Mouse (Mus musculus) adrenal gland, postnatal 10 days (tissue): ENCODE data around the gene Cnst. TPM values are rescaled to one million over a fixed set of nuclear protein-coding genes. Genes with fewer than 3 reads are reported as not detected.

Source experiments
- DNase-seq: peaks from one replicate; pipeline ENCODE4 v3.0.0; 2021; ENCODE audit warnings: mixed read lengths
- total RNA-seq, 2 experiments: library from RNA; stranded (reverse); gene quantifications; 2 replicates each; pipeline ENCODE4 v1.2.3; 2021

Gene Cnst
- total RNA-seq, 2 experiments from 2014 or later: 36.5 to 42.1 TPM

DNA sequence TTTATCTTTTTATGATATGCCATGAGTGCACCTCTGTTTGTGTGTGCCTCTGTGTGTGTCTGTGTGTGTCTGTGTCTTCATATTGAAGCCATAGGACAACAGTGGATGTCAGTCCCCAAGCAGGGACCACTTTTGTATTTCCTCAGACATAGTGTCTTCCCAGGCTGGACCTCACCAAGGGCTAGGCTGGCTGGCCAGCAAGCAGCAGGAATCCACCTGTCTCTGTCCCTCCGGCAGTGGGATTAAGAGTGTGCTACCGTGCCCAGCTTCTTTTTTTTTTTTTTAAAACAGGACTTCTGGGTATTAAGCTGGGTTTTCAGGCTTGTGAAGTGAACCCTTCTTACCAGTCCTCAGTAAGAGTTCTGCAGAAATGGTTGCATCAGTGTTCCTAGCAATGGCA, 46.0 kb downstream of the Cnst start:
- DNase-seq: no peak

DNA sequence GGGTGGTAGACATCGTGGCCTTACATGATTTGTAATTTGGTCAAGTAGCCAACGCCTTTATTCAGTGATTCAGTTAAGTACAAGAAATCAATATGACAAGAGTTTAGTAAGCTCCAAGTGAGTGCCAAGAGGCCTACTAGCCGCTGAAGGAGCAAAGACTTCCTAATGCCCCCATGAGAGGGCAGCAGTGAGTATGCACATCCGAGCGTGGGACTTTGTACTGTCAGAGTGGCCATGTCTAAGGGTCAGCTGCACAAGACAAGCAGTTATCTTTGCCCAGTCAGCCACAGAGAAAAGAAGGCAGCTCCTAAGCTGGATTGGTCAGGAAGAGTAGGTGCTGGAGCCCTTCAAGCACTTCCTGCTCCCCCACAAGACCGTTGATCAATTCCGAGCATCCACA, 46.8 kb downstream of the Cnst start:
- peak; percentile 33 for DNase-seq

DNA sequence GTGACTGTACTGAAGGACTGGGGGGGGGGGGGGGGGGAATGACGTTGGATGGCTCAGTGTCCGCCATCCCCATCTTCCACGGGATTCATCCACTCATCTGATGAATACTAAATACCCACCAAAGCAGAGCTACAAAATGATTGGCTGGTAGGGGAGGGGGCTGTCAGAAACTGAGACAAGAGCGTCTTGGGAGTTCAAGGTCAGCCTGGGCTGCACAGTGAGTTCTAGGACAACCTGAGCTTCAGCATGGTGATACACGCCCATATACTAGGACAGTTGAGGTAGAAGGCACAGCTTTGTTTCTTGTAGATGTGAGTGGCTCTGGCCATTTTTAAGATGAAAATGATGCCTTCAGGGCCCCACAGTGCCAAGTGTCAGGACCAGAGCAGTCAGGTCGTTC, 52.2 kb downstream of the Cnst start:
- DNase-seq: no peak

DNA sequence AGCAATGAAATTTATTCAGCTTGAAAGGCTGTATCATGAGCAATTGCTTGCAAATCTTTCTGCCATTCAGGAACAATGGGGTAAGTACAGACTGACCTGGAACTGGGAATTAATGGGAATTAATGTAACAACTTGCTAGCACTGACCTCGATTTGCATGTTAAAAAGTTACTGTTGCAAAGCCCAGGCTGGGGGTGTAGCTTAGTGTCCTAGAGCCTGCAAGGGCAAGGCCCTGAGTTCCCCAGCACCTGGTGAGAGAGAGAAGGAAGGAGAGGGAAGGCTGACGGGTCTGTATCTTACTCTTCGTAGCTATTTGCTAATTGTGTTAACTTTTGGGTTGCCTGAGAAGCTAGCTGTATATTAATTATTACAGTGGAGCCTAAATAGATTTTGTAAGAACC, 58.4 kb downstream of the Cnst start:
- DNase-seq: no peak

DNA sequence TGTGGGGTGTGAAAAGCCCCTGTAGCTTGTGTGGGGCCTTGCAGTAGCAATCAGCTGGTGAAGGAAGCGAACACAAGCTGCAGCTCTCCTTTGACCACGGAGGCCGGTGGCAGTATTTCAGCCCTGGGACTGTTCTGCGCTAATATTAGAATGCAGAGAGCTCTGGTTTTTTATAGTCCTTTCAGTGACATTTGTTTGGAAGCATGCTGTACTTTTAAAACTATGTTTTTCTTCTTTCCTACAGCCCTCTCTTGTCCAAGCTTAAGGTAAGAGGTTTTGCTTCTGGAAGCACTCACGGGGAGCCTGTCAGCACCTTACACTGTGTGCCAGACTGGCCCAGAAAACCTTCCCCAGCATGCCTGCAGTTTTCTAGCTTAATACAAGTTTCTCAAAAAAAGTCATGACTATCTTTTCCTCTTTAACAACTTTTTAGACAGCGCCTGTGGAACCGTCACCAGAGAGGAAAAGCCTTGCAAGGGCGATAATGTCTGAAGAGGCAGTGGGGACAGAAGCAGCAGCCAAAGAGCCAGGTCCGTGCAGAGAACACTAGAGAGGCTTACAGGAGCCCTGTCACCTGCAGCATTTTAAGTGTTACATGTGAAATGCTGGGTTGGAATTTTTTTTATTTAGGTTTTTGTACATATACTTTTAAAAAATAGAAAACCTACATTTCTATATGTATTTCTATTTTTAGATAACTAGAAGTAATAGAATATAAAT, 60.0 kb downstream of the Cnst start:
- DNase-seq: no peak

DNA sequence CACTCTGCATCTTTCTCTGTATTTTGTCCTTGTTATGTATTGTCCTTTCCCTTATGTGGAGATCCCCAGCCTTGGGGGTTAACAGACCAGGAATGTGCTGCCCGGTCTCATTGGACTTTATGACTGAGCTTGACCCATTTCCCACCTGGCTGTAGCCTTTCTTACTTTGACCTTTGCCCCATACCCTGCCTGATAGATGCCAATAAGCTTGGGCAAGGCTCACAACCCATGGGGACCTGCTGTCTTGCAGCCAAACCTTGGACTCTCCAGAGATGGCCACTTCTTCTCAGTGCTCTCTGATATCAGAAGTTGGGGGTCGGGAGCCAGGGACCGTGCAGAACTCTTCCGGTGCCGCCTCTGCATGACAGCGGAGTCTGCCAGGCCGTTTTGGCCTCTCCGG, 62.4 kb downstream of the Cnst start:
- DNase-seq: peak; percentile 64

DNA sequence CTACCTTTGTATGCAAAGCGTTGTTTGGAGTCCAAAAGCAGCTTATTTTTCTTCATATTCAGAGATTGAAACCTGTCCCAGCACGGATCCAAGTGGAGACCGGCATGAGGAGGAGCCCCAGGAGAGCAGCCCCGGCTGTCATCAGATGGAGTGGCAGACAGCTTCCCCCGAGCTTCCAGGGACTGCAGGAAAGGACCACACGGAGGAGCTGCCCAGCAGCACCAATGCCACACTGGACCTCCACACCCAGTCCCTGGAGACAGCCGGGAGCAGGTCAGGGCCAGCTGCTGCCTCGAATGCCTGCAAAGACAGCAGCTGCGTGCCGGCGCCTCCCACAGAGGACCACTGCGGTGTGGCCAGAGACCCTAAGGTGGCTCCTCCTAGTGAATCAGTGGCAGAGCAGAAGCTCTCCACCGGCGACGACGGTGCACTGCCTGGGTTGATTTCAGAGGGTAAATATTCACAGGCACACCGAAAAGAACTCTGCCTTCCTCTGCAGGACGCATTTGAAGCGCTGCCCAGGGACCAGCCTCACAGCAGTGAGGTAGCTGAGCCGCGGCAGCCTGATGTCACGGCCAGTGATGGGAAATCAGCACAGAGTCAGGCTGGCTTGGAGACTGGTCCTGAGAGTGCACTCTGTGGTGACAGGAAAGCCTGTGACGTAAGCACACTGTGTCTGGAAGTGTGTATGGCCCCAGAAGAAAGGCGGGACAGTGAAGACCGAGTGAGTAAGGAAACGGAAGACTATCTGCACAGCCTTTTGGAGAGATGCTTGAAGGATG, 63.7 kb downstream of the Cnst start:
- DNase-seq: peak; percentile 46

DNA sequence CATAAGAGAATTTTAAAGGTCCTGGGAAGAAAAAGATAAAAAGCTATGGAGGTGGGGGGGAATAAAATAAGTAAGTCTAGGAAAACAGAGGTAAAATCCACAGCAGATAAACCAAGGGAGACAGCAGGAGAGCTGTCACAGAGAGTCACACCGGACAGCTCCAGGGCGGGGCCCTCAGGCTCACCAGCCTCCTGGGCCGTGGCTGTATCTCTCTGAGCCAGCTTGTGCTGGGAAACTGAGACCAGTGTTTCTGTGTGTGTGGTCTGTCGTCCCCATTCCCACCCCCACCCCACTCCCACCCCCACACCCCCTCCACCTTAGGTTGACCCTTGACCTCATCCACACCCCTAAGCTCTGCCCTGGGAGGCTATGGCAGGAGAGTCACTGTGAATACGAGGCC, 65.0 kb downstream of the Cnst start:
- DNase-seq: no peak

DNA sequence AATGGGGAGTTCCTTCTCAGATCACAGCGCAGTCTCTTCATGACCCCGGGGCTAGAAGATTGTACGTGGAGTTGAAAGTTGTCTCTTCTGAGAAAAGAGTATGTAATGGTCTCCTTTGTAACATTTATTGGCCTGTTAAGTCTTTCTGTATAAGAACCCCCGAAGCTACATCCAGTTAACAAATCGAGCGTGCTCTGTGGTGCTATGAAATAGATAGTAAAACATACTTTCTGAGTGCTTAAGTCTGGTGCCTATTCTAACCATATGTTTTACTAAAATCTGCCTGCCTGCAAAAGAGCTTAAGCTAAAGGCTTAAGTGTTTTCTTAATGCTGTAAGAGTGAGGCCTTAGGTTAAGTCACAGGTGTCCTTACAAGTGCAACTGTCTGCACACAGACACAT, 66.2 kb downstream of the Cnst start:
- no peak for DNase-seq

DNA sequence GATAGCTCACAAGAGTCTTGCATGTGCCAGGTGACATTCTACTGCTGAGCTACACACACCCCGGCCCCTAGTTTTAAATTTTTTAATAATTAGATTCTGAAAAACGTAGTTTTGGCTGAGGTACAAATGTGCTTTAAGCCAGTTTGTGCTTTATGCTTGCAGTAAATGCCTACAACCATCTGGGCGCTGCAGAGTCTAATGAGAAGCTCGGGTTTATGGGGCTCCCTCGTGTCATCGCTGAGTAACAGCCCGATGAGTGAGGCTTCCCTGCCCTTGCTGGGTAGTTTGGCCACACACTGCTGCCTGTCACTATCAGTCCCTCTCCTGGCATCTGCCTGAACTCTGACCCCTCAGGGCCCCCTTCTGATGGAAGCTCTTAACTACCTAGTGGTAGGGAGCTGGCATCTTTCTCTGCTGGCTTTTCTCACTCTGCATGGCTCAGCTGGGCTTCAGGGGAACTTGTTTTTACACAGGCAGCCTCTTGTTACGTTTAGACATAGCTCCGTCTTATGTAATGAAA, 66.9 kb downstream of the Cnst start:
- DNase-seq: no peak

DNA sequence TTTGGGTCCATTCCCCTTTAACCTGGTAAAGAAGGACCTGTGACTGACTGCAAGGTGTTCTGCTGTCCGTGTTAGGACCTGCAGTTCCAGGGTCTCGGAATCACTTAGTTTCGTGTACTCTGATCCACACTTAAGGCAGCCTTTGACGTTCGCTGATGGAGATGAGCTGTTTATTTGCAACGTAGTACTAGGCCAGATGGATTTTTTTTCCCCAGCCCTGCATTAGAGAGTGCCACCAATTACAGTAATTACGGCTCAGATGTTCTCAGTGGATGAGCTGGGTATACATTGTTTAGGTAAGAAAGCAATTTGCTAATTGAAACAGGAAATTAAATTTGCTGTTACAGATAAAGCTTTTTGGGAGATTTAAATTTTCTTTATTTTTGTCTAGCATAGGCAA, 71.3 kb downstream of the Cnst start:
- DNase-seq: no peak

DNA sequence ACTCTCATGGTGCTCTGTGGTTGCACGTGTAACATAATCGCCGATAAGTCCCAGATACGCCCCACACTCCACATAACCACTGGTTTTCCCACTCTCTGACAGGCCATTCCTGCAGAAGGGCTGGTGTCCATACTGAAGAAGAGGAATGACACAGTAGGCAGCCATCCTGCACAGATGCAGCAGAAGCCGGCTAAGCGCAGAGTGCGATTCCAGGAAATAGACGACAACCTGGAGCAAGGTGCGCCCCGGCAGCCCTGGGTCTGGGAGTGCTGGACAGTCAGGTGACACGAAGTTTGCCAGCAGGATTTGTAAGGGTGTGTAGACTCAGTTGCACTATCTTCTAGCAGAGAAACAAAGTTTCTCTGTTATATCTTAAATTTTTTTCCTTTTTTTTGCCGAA, 76.5 kb downstream of the Cnst start:
- DNase-seq: no peak

DNA sequence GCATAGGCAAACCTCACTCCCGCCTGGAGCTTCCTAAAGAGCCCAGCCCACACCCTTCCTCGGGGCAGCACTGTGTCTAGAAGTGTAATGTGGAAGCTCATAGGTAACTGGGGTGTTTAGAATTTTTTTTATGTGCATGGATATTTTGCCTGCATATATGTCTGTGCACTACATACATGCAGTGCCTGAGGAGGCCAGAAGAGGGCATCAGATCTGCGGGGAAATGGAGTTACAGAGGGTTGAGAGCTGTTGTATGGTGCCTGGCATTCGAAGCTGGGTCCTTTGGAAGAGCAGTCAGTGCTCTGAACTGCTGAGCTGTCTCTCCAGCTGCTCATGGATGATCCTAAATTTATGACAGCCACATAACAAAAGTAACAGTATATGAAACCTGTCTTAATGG, 77.5 kb downstream of the Cnst start:
- peak; percentile 65 for DNase-seq

DNA sequence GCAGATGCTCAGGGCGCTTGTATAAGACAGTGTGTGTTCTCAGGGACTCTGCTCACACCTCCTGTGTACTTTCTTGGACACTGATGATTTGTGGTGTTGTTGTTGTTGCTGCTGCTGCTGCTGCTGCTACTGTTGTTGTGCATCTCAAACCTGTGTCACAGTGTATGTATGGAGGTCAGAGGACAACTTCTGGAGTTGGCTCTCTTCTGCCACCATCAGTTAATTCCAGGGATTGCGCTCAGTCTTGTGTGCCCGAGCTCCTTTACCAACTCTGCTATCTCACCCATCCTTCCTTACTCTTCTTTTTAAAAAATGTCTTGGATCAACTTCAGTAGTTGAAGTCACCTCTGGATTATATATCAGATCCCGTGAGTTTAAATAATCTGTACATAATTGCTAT, 78.2 kb downstream of the Cnst start:
- peak; percentile 74 for DNase-seq

DNA sequence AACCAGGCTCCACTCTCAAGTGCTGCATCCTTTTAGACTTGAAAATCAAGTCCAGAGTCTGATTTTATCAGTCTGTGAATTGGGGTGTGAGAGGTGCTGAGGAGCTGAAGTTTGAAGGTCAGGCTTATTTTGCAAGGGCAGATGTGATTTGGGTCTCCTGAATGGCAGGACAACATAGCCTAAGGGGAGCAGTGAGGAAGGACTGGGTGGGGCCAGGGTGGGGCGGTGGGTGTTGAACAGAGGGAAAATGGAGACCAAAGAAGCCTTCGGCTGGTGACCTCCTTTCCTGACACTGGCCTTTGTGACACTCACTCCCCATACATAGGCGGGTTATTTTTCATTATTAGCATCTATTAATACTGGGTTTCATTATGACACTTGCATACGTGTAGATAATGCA, 81.7 kb downstream of the Cnst start:
- DNase-seq: no peak

DNA sequence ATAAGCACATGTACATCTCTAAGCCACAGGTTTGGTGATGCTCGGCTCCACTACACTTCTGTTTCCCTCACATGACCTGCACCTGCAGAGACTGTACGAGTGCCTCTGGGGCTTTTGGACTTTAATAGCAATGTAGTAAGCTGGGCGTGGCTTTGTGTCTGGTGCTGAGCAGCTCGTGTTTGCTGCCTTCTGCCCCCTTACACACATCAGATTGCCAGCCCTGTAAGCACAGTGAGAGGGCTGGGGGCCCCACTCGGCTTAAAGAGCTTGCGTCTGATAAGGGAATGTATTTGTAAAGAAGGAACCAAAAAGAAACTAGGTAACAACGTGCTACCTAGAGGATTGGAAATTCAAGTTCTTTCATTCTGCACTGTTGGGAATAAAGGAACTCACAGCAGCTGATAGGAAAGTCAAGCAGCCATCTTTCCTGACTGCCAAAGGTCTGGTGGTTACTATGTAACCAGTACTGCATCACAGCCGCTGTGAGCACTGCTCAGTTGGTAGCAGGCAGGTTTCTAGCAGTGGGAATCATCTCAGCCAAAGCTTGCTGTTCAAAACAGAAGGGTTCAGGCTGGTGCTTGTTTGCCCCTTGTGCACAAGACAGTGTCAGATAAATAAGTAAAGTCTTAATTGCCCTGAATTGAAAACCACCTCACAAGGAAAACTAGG, 82.4 kb downstream of the Cnst start:
- no peak for DNase-seq

DNA sequence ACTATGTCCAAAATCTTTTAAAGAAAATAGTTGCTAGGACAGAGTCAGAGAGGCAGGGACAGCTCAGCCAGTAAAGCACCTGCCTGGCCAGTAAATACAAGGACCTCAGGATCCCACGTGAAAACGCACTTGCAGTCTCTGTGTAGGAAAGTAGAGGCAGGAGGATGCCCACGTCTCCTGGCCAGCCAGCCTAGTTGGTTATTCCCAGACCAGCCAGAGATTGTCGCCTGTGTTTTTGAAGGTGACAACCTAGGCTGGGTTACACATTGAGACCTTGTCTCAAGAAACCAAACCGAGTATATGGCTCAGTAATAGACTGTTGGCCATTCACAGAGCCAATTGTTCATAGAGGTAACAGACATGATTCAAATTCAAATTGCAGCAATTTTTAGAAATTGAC, 83.1 kb downstream of the Cnst start:
- DNase-seq: no peak

DNA sequence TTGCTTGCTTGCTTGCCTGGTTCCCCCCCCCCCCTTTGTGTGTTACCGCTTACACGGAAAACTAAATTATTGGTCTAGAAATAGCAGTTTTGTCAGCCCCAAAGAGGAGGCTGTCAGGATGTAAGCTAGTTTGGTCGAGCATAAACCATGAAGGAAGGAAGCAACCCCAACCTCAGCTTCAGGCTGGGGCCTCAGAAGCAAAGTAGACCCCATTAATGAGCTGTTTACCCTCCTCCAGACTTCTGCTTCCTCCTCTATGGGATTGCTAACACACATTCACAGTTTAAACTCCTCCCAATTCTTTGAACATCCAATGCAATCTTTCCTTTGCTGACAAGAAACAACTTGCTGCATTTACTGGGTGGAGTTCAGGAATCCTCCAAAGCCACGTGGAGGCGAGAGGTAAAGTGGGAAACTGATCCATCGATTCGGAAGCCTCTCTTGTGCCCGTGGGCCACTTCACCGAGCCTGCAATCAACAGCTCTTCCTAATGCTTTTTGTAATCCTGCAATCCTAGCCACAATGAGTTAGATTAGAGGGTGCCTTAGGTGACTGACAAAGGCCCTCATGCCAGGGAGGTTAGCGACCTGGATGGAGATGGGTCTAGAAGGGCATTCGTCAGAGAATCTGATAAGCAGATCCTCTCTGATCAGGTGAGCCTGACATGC, 86.7 kb downstream of the Cnst start:
- DNase-seq: no peak

DNA sequence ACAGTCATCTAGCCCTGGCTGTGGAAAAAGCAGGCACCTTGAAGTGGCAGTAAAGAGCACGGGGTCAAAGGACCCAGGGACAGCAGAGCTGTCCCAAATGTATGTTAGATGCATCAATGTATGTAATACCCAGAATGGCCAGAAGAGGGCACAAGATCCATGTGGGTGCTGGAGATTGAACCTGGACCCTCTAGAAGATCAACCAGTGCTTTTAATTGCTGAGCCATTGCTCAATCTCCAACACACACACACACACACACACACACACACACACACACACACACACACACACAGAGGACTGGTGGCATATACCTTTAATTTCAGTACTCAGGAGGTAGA, 87.2 kb downstream of the Cnst start:
- DNase-seq: peak; percentile 37

DNA sequence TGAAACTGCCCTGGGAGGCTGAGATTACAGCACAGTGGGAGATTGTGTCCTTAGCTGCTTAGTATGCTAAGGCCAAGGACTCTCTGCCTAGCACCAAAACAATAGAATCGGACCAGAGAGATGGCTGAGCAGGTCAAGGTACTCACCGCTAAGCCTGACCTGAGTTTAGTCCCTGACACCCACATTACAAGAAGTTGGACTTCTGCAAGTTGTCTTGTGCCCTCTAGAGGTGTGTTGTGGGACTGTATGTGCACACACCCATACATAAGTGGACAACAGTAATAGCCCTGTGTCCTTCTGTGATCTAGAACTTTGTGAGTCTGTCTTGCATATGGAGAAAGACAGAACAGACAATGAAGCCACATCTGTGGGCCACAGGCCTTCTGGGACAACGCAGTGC, 88.0 kb downstream of the Cnst start:
- no peak for DNase-seq

DNA sequence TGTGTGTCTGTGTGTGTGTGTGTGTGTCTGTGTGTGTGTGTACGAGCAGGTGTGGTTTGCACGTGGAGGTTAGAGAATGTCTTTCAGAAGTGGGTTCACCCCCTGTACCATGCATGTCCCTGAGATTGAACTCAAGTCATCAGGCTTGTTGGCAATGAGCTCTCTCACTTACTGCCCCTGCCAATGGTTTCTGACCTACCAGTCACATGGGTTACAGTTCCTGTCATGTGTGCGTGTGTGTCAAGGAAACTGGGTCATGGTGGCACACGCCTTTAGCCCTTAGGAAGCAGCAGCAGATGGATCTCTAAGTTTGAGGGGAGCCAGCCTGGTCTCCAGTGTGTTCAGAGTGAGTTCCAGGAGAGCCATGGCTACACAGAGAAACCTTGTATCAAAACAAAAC, 96.6 kb downstream of the Cnst start:
- no peak for DNase-seq

DNA sequence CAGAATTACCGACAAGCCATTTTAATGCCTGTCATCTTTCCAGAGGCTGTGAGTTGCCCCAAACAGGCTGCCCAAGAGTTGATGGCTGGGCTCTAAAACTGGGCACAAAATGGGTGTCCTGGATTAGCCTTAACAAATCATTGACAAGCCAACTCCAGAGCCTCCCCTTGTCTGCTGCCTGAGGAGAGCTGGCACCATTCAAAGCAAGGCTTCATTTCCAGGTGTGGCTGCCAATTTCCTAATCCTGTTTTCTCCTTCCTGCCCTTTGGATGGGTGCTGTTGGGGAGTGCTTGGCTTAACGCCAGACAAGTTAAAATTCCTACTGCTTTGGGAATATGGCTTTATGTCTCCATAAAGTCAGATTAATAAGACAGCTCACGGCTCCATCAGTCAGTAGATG, 98.0 kb downstream of the Cnst start:
- no peak for DNase-seq
